Mouse (Mus musculus): ENCODE measurements around the gene Usp36. TPM values are rescaled to one million over a fixed set of nuclear protein-coding genes. Genes with fewer than 3 reads are reported as not detected.

The Usp36 gene
- total RNA-seq (2021): 1 to 10 TPM; 9.8 TPM
- long read RNA-seq, experiment 1, full-length matches to known transcripts: 3 of 6 reads
- long read RNA-seq, experiment 1, partial matches to known transcripts: 1 of 6 reads
- long read RNA-seq, experiment 1, other reads (novel, unspliced or antisense): 2 of 6 reads
- long read RNA-seq, experiment 2, full-length matches to known transcripts: 2 of 3 reads
- long read RNA-seq, experiment 2, partial matches to known transcripts: 0 of 3 reads
- long read RNA-seq, experiment 2, other reads (novel, unspliced or antisense): 1 of 3 reads

GRCm38 (mm10) chr11:118289999-118290889, at the start of gene Usp36:
Gene Usp36 (minus strand): TSS chr11:118290244.
- peak; percentile 100 for DNase-seq
- intact Hi-C loops (cut with DNase I; ENCODE audit: low total_unique reads): no loop called here

GRCm38 (mm10) chr11:118337491-118338168, 47.6 kb upstream of the Usp36 start:
- intact Hi-C loops (cut with DNase I; ENCODE audit: low total_unique reads): no loop called here
- no peak for DNase-seq

GRCm38 (mm10) chr11:118333431-118333830, 43.4 kb upstream of the Usp36 start:
- intact Hi-C loops (cut with DNase I; ENCODE audit: low total_unique reads): no loop called here
- peak; percentile 3 for DNase-seq

GRCm38 (mm10) chr11:118332376-118332775, 42.3 kb upstream of the Usp36 start:
- DNase-seq: no peak
- intact Hi-C loops (cut with DNase I; ENCODE audit: low total_unique reads): no loop called here

GRCm38 (mm10) chr11:118330777-118331176, 40.7 kb upstream of the Usp36 start:
- intact Hi-C loops (cut with DNase I; ENCODE audit: low total_unique reads): no loop called here
- DNase-seq: peak; percentile 2

GRCm38 (mm10) chr11:118330361-118330760, 40.3 kb upstream of the Usp36 start:
- intact Hi-C loops (cut with DNase I; ENCODE audit: low total_unique reads): no loop called here
- DNase-seq: peak; percentile 3

- intact Hi-C loops (cut with DNase I; ENCODE audit: low total_unique reads): no loop called here
- DNase-seq: no peak
Measured at GRCm38 (mm10) chr11:118328947-118329346, 38.9 kb upstream of the Usp36 start.

- intact Hi-C loops (cut with DNase I; ENCODE audit: low total_unique reads): no loop called here
Measured at GRCm38 (mm10) chr11:118328511-118328910, 38.5 kb upstream of the Usp36 start.

GRCm38 (mm10) chr11:118326991-118327971, 37.2 kb upstream of the Usp36 start:
- intact Hi-C loops (cut with DNase I; ENCODE audit: low total_unique reads): no loop called here
- DNase-seq: peak; percentile 81

More at GRCm38 (mm10) chr11:118328511-118328910, 38.5 kb upstream of the Usp36 start:
- DNase-seq: no peak

GRCm38 (mm10) chr11:118326491-118326890, 36.4 kb upstream of the Usp36 start:
- DNase-seq: no peak
- intact Hi-C loops (cut with DNase I; ENCODE audit: low total_unique reads): no loop called here

GRCm38 (mm10) chr11:118324541-118324940, 34.5 kb upstream of the Usp36 start:
- intact Hi-C loops (cut with DNase I; ENCODE audit: low total_unique reads): no loop called here
- DNase-seq: peak; percentile 65

- intact Hi-C loops (cut with DNase I; ENCODE audit: low total_unique reads): no loop called here
Measured at GRCm38 (mm10) chr11:118323974-118324373, 33.9 kb upstream of the Usp36 start.

GRCm38 (mm10) chr11:118322647-118323046, 32.6 kb upstream of the Usp36 start:
- intact Hi-C loops (cut with DNase I; ENCODE audit: low total_unique reads): no loop called here
- no peak for DNase-seq

More at GRCm38 (mm10) chr11:118323974-118324373, 33.9 kb upstream of the Usp36 start:
- DNase-seq: no peak

GRCm38 (mm10) chr11:118321971-118322370, 31.9 kb upstream of the Usp36 start:
- DNase-seq: no peak
- intact Hi-C loops (cut with DNase I; ENCODE audit: low total_unique reads): no loop called here

- intact Hi-C loops (cut with DNase I; ENCODE audit: low total_unique reads): no loop called here
- DNase-seq: no peak
Measured at GRCm38 (mm10) chr11:118321500-118321899, 31.5 kb upstream of the Usp36 start.

- peak; percentile 47 for DNase-seq
- intact Hi-C loops (cut with DNase I; ENCODE audit: low total_unique reads): no loop called here
Measured at GRCm38 (mm10) chr11:118318678-118319077, 28.6 kb upstream of the Usp36 start.

- no peak for DNase-seq
- intact Hi-C loops (cut with DNase I; ENCODE audit: low total_unique reads): loop anchor here (2.0 kb wide), 1 partner anchor 62 kb away; no protein-coding TSS in a partner anchor
Measured at GRCm38 (mm10) chr11:118317129-118317528, 27.1 kb upstream of the Usp36 start.

- intact Hi-C loops (cut with DNase I; ENCODE audit: low total_unique reads): loop anchor here (2.0 kb wide), 1 partner anchor 62 kb away; no protein-coding TSS in a partner anchor
- DNase-seq: no peak
Measured at GRCm38 (mm10) chr11:118316231-118316806, 26.3 kb upstream of the Usp36 start.
